Mouse (Mus musculus) ES-Bruce4 (cell line): Measurements from ENCODE around the gene Nars2.

Source experiments
- EP300 ChIP-seq: IDR thresholded peaks from 2 replicates; pipeline ENCODE4 v1.6.1; 2011; ENCODE audit warnings: low read depth, low read length; ENCODE audit not compliant: insufficient read depth
- POLR2A ChIP-seq: IDR thresholded peaks from one replicate; pipeline ENCODE4 v1.8.1; 2011; ENCODE audit warnings: low read length; ENCODE audit not compliant: insufficient read depth

DNA sequence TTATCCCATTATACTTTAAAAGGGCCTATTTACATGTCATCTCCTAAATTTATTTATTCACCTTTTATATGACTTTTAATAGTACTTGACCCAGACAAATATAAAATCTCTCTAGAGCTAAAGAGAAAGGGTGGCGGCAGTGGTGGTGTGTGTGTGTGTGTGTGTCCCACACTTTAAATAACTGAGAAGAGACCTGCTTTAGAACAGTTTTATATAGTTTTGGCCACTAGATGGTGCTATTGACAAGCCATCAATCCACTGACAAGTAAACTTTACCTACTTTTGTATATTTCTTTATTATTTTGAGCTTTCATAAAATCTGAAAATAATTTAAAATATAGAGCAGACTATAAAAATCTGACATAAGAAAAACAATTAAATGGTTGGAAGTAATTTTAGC is 19.1 kb downstream of the Nars2 start:
- TF ChIP-seq POLR2A (no peak), EP300 (no peak)
